Mouse (Mus musculus) kidney, postnatal 14 days (tissue): Measurements from ENCODE around the gene Ppp1r32.

ENCODE experiments used
- DNase-seq: peaks from one replicate; pipeline ENCODE4 v3.0.0; 2022; ENCODE audit warnings: mixed read lengths

The Ppp1r32 gene

DNA sequence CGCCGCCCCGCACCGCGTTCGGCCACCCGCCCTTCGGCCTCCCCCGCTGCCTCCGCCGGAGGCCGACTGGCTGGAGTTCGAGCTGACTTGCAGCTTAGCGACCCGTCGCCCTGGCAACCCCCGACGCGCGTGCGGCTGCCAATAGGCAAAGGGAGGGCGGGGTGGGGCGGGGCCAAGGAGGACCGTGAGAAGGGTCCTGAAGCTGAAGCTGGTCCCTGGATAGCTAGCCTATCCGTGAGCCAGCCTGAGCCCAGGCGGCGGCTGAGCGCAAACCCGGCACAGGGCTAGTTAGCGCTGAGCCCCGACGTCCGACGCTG, 25.3 kb downstream of the Ppp1r32 start:
- peak; percentile 84 for DNase-seq

DNA sequence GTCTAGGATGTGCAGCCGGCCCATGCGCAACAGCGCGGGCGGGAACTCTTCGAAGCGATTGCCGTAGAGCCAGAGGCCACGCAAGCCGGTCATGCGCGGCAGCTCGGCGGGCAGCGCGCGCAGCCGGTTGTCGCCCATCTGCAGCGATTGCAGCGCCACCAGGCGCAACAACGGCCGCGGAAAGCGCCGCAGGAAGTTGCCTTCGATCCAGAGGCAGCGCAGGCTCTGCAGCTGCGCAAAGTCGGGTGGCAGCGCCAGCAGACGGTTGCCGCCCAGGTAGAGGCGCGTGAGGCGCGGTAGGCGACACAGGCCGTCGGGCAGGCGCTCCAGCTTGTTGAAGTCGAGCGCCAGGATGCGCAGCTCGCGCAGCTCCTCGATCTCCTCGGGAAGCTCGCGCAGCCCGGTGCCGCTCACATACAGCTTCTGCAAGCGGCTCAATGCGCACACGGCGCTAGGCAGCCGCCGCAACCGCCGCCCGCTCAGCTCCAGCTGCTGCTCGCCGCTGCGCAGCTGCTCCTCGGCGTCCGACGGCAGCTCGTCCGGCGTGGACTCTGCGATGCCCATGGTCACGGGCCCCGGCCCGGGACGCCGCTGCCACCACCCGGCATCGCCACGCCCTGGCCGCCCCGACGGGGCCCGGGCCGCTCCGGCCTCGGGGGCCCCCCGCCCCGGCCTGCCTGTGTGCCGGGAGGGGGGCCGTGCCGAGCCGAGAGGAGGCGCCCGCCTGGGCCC, 25.8 kb downstream of the Ppp1r32 start, which contains the start of gene Lrrc10b:
TSS of gene Lrrc10b (minus strand) at position 722 of the 732 bp plus-strand sequence.
- peak; percentile 71 for DNase-seq

DNA sequence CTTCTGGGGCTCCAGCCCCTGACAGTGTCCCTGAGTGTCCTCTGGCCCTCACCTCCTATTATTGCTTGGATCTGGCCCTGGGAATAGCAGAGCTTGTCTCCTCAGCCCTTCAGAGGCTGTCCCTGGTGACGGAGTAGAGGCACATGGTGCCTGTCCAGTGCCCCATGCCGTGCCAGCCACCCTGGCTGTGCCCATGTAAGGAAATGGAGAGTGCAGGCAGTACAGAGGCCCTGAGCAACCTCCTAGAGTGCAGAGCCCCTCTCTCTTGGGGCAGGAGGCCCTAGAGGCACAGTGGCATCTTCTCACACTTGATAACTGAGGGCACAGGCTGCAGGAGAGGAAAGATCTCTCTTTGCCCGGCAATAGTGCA, 27.3 kb downstream of the Ppp1r32 start:
- DNase-seq = no peak

GRCm38 (mm10) chr19:10454718-10455436, 27.9 kb downstream of the Ppp1r32 start:
- DNase-seq = peak; percentile 16

DNA sequence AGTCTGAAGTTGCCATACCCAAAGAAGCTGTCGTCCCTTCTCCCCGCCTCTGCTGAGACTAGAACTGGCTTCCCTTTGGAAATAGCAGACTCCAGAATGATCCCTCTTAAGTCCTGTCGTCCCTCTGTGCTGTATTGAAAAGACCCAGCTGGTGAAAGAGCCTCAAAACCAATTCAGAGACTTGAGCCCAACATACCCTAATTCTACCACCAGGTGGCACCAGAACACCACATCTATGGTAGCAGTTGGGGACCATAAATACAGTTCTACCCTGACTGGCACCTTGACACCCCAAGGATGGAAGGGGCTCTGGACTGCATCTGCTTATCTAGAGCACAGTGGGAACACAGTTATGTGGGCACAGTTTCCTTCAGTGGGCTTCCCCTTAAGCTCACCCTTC, 33.0 kb downstream of the Ppp1r32 start:
- peak; percentile 82 for DNase-seq

DNA sequence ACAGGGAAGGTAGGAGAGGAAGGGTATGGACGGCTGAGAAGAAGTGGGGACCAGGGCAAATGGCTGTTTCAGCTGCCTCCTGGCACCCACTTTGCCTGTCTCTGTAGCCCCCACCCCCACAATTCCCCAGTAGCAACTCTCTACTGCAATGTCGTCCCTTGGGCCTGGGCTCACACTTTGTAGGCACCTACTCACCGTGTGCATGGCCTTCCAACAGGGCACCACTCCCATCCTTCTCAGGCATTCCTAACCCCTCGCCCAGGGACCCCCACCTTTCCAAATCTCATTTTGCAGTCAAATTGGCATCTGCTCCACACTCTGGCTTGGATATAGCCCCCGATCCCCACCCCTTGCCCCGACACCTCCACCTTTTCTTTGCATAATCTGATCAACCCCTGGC, 33.5 kb downstream of the Ppp1r32 start:
- DNase-seq = no peak

DNA sequence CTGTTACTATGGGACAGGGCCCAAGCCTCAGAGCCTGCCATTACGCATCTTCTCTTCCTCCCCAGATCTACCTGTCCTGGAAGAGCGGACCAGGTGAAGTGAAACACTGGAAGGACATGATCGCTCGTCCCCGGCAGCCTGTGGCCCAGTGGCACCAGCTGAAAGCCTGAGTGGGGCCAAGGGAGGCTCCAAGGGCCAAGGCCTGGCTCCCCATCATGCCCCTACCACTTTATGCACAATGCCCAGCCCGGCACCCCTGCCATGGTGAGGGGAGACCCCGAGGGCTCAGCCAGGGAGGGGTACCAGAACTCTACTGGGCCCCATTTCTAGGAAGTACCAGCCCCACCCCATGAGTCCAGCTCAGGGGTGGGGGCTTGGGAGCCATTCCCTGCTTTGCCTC, 34.5 kb downstream of the Ppp1r32 start:
- no peak for DNase-seq

DNA sequence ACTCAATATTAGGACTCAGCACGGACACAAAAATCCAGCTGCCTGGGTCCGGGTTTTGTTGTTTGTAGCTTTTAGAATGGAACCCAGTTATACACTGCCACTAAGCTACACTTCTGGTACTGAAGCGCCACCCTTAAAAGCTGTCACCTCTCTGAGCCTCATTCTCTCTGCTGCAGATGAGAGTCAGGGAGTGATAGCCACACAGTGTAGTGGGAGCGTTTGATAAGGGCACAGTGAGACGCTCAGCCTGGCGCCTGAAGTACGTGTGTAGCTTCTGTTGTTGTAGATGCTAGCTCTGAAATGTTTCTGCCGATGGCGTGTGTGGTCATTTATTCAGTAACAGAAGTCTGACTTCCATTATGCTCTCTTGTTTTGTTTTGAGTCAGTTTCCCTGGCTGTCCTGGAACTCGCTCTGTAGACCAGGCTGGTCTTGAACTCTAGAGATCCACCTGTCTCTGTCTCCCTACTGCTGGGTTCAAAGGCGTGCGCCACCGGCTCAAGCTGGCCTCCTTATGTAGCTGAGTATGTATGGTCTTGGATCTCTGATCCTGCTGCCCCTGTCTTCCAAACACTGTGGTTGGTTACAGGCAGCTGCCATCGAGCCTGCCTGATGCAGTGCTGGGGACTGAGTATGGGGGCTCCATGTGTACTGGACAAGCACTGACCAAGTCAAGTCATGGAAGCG, 37.9 kb downstream of the Ppp1r32 start:
- DNase-seq = no peak

DNA sequence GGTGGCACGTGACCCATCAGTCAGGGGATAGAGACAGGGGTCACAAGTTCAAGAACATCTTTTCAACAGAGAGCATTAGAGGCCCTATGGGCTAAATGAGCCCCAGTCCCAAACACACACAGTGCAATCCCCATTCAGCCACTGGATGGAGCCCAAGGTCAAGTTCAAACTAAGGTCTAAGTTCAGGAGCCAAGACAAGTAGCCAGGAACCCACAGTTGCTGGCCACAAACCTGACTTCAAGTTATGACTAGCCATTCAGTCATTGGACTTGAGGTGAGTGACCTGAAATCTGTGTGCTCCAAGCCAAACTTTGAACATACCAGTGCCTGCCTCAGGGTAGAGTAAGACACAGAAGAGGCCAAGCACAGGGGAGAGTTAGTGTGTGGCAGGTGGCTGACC, 45.2 kb downstream of the Ppp1r32 start:
- no peak for DNase-seq

DNA sequence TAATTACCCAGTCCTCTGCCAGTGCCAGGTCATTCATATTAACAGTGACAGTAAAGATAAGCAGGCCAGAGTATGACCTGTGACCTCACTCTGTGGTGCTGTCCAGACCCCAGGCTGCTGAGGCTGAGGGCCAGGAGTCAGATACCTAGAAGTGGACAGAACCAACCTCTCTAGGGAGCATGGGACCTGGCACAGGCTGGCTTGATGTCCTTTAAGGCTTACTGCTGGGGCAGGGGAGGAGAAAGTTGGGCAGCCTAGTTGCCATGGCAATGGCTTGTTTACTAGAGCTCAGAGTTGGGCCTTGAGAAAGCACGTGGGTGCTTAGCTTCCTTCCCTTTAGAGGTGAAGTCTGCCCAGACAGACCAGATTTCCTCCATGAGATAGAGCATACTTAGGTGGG, 46.0 kb downstream of the Ppp1r32 start:
- no peak for DNase-seq

GRCm38 (mm10) chr19:10435908-10436307, 46.8 kb downstream of the Ppp1r32 start:
- DNase-seq = peak; percentile 77

DNA sequence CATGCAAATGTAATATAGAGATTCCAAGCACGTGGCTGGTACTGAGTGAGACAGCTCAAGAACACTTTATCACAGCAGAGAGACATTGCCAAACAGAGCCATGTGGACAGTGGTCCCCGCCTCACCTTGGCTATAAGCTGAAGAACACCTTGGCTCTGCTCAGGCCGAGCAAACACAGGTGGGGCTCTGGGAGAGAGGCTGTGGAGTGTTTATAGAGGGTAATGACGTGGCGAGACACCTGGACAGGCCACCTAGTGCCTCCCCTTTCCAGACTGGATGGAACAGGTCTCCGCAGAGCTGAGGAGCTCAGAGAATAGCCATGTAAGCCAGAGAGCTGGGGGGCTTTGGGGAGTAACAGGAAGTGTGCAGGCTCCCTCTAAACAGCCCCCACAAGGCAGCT, 47.8 kb downstream of the Ppp1r32 start:
- no peak for DNase-seq

GRCm38 (mm10) chr19:10433879-10434540, 48.7 kb downstream of the Ppp1r32 start:
- no peak for DNase-seq

DNA sequence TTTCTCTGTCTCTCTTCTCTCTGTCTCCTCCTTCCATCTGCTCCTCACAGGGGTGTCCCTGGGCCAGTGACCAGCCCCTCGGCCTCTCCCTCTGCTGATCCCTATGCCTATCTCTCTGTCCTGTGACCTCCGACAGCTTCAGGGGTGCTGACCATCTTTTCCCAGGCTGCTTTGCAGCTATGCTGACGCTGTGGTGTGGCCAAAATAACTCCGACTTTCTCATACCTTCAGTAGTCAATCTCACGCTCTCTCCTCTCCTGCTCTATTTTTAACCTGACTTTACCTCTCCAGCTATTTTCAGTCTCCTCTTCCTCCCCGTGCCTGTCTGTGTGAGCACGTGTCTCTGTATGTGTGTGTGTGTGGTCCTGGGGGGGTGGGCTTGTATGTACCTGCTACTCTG, 49.5 kb downstream of the Ppp1r32 start:
- no peak for DNase-seq

- no peak for DNase-seq
Observed at GRCm38 (mm10) chr19:10431841-10432240, 50.9 kb downstream of the Ppp1r32 start.

DNA sequence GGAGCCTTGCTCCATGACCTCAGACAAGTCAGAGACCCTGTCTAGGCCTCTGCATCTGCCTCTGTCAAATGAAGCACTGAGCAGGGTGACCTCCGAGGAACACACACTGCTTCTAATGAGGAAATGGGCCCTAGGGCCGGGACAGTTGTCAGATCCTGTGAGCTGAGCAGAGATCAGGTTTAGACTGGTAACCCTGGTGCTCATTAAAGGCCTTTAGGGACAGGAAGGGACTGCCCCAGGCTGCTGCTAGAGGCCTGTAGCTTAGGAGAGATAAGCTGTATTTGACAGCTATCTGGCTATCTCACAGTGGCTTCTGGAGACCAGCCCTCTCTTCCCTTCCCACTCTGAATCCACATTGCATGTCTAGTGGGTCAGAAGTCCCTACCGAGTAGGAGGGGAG, 51.3 kb downstream of the Ppp1r32 start:
- DNase-seq = no peak

DNA sequence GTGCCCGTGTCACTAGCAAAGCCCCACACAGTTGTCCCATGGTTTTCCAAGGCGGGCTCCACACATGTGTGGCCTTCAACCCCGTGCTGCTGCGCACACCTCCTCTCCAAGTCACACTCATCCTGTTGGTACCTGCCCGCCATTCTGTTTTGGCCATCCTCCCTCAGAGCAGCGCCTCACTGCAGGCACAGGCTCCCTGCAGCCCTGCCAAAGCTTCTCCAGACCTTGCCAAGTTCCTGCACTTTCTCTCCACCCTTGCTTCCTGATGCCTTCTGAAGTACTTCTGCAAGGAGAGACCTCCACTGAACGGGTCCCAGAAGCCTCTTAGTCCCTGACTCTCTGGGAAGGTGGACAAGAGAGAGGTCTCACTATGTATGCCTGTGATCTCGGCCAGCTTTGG, 53.4 kb downstream of the Ppp1r32 start:
- DNase-seq = no peak

DNA sequence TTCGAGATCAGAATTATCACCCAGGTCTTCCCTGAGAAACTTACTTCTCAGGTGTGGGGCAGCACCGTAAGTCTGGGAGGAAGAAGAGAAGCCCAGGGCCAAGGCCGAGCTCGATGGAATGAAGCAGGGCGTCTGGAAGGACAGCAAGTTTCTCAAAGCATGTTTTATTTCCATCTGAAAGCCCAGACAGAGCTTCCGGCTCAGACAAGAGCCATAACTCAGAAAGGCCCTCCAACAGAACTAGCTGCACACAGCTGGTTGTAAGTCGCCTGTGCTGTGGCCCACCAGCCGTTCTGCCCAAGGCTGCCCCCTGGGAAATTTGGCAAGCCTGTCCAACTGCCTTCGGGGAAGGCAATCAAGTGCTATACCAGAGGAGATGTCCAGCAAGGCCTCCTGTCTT, 55.3 kb downstream of the Ppp1r32 start:
- peak; percentile 41 for DNase-seq

GRCm38 (mm10) chr19:10426793-10427192, 55.9 kb downstream of the Ppp1r32 start:
- no peak for DNase-seq

DNA sequence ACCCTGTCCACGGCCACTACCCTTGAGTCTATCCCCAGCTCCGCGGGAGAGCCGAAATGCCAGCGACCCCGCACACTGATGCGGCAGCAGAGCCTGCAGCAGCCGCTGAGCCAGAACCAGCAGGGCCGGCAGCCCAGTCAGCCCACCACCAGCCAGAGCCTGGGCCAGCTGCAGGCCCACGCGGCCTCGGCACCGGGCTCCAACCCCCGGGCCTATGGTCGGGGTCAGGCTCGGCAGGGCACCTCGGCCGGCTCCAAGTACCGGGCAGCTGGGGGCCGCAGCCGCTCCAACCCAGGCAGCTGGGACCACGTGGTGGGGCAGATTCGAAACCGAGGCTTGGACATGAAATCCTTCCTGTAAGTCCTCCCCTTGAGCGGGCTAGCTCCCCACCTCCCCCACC, 56.4 kb downstream of the Ppp1r32 start:
- no peak for DNase-seq

- no peak for DNase-seq
Observed at GRCm38 (mm10) chr19:10425484-10426270, 57.1 kb downstream of the Ppp1r32 start.

GRCm38 (mm10) chr19:10424751-10425150, 58.0 kb downstream of the Ppp1r32 start:
- peak; percentile 60 for DNase-seq
